Mouse (Mus musculus): ENCODE results near the gene Wdfy3. TPM values are rescaled to one million over a fixed set of nuclear protein-coding genes. Genes with fewer than 3 reads are reported as not detected.
"Not testable (repeated sequence)": the region's sequence is repeated elsewhere in the genome, so short reads cannot be mapped to it uniquely, and the experiment has no call there.

The Wdfy3 gene
- polyA plus RNA-seq, 1 experiment: 43.6 TPM

- no peak for TF ChIP-seq CTCF (IDR thresholded peaks at IDR 0.05; ENCODE audit: extremely low read depth, insufficient read depth, low read length)
- Histone ChIP-seq H3K4me1 (ENCODE audit: control insufficient read depth, insufficient read depth, low read length) (no peaks in the 10 kb centered on the region), H3K4me3 (ENCODE audit: insufficient read depth, low read length) (no peak overlapping the region)
Observed at GRCm38 (mm10) chr5:101854667-101855066, 215.1 kb downstream of the Wdfy3 start.

DNA sequence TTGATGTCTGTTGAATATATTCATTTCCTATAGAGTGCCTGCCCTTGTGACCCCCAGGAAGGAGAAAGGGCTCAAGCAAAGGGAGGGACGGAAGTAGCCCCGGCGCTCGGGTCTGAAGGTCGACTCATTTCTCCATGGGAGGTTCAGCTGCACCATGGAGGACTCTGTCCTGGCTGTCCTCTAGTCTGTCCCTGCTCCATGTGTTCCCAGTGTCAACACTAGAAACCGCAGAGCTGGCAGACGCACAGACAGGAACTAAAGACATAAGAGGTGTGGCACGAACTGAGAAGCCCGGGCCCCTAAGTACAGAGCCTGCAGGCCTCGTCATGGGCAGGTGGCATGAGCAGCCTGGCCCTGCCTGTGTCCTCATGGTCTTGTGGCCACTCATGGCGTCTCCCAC lies 215.6 kb downstream of the Wdfy3 start:
- H3K27ac ChIP-seq (ENCODE audit: insufficient read depth, low read length): no peak overlapping the region
- H3K4me3 ChIP-seq (ENCODE audit: insufficient read depth, low read length): no peak overlapping the region
- no peaks in the 10 kb centered on the region for H3K4me1 ChIP-seq (ENCODE audit: control insufficient read depth, insufficient read depth, low read length)
- TF ChIP-seq POLR2A (IDR thresholded peaks at IDR 0.05; ENCODE audit: extremely low read depth, insufficient read depth, low read length): no peak
- no peak for TF ChIP-seq CTCF (IDR thresholded peaks at IDR 0.05; ENCODE audit: extremely low read depth, insufficient read depth, low read length)

More at GRCm38 (mm10) chr5:101854667-101855066, 215.1 kb downstream of the Wdfy3 start:
- H3K27ac ChIP-seq (ENCODE audit: insufficient read depth, low read length): no peak overlapping the region

- no peak for TF ChIP-seq POLR2A (IDR thresholded peaks at IDR 0.05; ENCODE audit: extremely low read depth, insufficient read depth, low read length)
- TF ChIP-seq CTCF (IDR thresholded peaks at IDR 0.05; ENCODE audit: extremely low read depth, insufficient read depth, low read length): no peak
- no peak overlapping the region for H3K27ac ChIP-seq (ENCODE audit: insufficient read depth, low read length)
- H3K4me3 ChIP-seq (ENCODE audit: insufficient read depth, low read length): no peak overlapping the region
- no peaks in the 10 kb centered on the region for H3K4me1 ChIP-seq (ENCODE audit: control insufficient read depth, insufficient read depth, low read length)
Observed at GRCm38 (mm10) chr5:101852116-101852680, 217.5 kb downstream of the Wdfy3 start.

- TF ChIP-seq POLR2A (IDR thresholded peaks at IDR 0.05; ENCODE audit: extremely low read depth, insufficient read depth, low read length) (no peak), CTCF (IDR thresholded peaks at IDR 0.05; ENCODE audit: extremely low read depth, insufficient read depth, low read length) (no peak)
Observed at GRCm38 (mm10) chr5:101851133-101851532, 218.6 kb downstream of the Wdfy3 start.

DNA sequence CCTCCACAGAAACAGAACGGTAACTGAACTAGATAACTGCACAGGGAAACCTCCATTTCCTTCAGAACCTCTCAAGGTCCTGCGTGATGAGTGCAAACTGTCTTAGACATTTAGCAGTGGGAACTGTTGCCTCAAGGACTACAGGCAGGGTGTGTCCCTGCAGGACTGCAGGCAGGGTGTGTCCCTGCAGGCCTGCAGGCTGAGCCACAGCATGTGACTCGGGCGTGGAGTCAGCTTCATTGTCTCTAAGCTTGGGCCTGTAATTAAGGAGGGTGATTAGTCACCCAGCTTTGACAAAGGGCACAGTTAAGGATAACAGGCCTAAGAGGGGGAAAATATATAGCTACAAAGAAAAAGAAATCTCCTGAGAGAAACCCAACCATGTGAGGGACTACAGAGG lies 222.0 kb downstream of the Wdfy3 start:
- peaks cover 2% of the 10 kb centered on the region; the same call in 1 of the 2 replicates for H3K4me1 ChIP-seq (ENCODE audit: control insufficient read depth, insufficient read depth, low read length)
- TF ChIP-seq POLR2A (IDR thresholded peaks at IDR 0.05; ENCODE audit: extremely low read depth, insufficient read depth, low read length): no peak
- TF ChIP-seq CTCF (IDR thresholded peaks at IDR 0.05; ENCODE audit: extremely low read depth, insufficient read depth, low read length): no peak
- no peak overlapping the region for H3K27ac ChIP-seq (ENCODE audit: insufficient read depth, low read length)
- no peak overlapping the region for H3K4me3 ChIP-seq (ENCODE audit: insufficient read depth, low read length)

More at GRCm38 (mm10) chr5:101851133-101851532, 218.6 kb downstream of the Wdfy3 start:
- Histone ChIP-seq H3K4me1 (ENCODE audit: control insufficient read depth, insufficient read depth, low read length) (no peaks in the 10 kb centered on the region; the same call in 1 of the 2 replicates), H3K27ac (ENCODE audit: insufficient read depth, low read length) (no peak overlapping the region), H3K4me3 (ENCODE audit: insufficient read depth, low read length) (no peak overlapping the region)

GRCm38 (mm10) chr5:101847323-101847722 lies 222.4 kb downstream of the Wdfy3 start:
- Histone ChIP-seq H3K27ac (ENCODE audit: insufficient read depth, low read length) (no peak overlapping the region), H3K4me3 (ENCODE audit: insufficient read depth, low read length) (no peak overlapping the region), H3K4me1 (ENCODE audit: control insufficient read depth, insufficient read depth, low read length) (peaks cover 2% of the 10 kb centered on the region; the same call in 1 of the 2 replicates)
- TF ChIP-seq CTCF (IDR thresholded peaks at IDR 0.05; ENCODE audit: extremely low read depth, insufficient read depth, low read length): no peak

DNA sequence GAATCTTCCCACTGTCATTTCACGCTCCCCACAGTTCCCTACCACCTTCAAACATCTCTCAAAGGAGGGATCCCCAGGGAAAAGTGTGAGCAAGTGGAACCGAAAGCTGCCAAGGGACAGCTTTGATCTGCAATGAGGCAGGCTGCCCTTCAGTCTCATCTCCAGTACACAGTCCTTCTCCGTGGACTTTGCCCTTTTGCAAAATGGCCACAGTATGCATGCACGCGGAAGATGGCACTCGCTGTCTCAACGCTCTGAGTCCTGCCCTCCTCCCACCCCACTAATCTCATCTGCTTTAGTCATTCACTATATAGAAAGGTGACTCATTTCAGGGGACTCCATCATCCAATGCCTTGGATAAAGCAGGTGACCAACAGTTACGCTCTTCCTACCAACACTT lies 223.8 kb downstream of the Wdfy3 start:
- peaks cover 2% of the 10 kb centered on the region; the same call in 1 of the 2 replicates for H3K4me1 ChIP-seq (ENCODE audit: control insufficient read depth, insufficient read depth, low read length)
- no peak overlapping the region for H3K4me3 ChIP-seq (ENCODE audit: insufficient read depth, low read length)
- no peak overlapping the region for H3K27ac ChIP-seq (ENCODE audit: insufficient read depth, low read length)
- TF ChIP-seq POLR2A (IDR thresholded peaks at IDR 0.05; ENCODE audit: extremely low read depth, insufficient read depth, low read length) (no peak), CTCF (IDR thresholded peaks at IDR 0.05; ENCODE audit: extremely low read depth, insufficient read depth, low read length) (no peak)

DNA sequence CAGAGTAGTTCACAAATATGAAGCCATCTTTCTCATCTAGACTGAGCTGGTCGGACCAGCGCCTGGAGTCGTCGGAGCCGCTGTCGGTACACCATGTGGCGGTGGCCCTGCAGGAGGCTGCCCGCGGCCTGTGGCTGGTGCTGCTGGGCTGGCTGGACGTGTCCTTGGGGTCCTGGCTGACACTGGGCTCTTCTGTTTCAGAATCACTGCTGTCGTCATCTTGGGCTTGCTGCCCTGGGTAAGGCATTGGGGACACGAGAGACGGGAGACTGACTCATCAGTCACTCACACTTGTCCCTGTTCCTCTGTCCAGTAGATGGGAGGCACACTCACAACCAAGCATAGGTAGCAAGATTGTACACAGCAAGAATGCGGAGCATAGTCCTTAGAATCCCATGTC lies 224.7 kb downstream of the Wdfy3 start:
- TF ChIP-seq POLR2A (IDR thresholded peaks at IDR 0.05; ENCODE audit: extremely low read depth, insufficient read depth, low read length) (no peak), CTCF (IDR thresholded peaks at IDR 0.05; ENCODE audit: extremely low read depth, insufficient read depth, low read length) (no peak)
- peaks cover 2% of the 10 kb centered on the region; the same call in 1 of the 2 replicates for H3K4me1 ChIP-seq (ENCODE audit: control insufficient read depth, insufficient read depth, low read length)
- no peak overlapping the region for H3K27ac ChIP-seq (ENCODE audit: insufficient read depth, low read length)
- no peak overlapping the region for H3K4me3 ChIP-seq (ENCODE audit: insufficient read depth, low read length)

DNA sequence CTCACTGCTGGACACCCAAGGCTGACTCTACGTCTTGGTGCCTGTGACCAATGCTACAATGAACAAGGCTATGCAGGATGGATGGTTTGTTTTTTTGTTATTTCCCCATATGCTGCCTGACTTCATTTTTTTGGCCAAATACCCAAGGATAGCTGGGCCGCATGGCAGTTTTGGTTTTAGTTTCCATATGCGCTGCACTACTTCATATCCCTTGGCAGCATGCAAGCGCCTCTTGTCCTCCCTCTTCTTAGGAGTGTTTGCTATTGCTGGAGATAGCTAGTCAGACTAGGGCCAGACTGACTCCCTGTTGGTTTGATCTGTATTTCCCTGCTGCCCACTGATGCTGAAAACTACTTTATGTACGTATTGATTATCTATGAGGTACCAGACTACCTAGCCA lies 229.2 kb downstream of the Wdfy3 start:
- Histone ChIP-seq H3K27ac (ENCODE audit: insufficient read depth, low read length) (no peak overlapping the region), H3K4me1 (ENCODE audit: control insufficient read depth, insufficient read depth, low read length) (no peaks in the 10 kb centered on the region), H3K4me3 (ENCODE audit: insufficient read depth, low read length) (no peak overlapping the region)
- TF ChIP-seq CTCF (IDR thresholded peaks at IDR 0.05; ENCODE audit: extremely low read depth, insufficient read depth, low read length) (no peak), POLR2A (IDR thresholded peaks at IDR 0.05; ENCODE audit: extremely low read depth, insufficient read depth, low read length) (no peak)

DNA sequence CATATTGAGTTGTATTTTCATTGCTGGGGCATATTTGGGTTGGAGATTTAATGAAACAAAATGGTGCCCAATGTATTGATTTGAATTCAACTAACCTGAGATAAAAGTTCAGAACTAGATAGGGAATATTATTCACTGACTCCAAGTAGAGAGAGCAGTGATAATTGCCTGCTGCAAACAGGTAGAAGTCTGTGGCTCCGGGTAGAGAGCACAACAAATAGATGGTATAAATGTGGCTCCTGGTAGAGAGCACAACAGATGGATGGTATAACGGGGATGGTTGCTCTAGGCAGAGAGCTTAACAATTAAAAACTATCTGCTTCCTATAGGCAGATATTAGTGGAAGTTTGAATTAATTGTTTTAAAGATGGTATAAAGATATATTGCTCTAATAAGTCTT lies 232.1 kb downstream of the Wdfy3 start:
- not testable (repeated sequence) for H3K4me1 ChIP-seq (ENCODE audit: control insufficient read depth, insufficient read depth, low read length); H3K27ac ChIP-seq (ENCODE audit: insufficient read depth, low read length); H3K4me3 ChIP-seq (ENCODE audit: insufficient read depth, low read length)
